Mouse (Mus musculus): ENCODE measurements around the gene Hspa12b. TPM values are rescaled to one million over a fixed set of nuclear protein-coding genes. Genes with fewer than 3 reads are reported as not detected.

Gene Hspa12b
- polyA plus RNA-seq, 1 experiment, result 3.3 TPM

GRCm38 (mm10) chr2:131189521-131190309 is 62.6 kb downstream of the Hspa12b start:
- H3K79me2 ChIP-seq (ENCODE audit: control insufficient read depth, insufficient read depth), result peaks cover 21% of the 10 kb centered on the region
- peak overlapping the region; percentile 98 for H3K4me2 ChIP-seq (ENCODE audit: low read depth)
- peaks cover 30% of the 10 kb centered on the region for H3K36me3 ChIP-seq (ENCODE audit: control insufficient read depth, insufficient read depth)
- TF ChIP-seq REST (IDR thresholded peaks at IDR 0.05; ENCODE audit: insufficient read depth, insufficient read length) (no peak), SRF (IDR thresholded peaks at IDR 0.05; ENCODE audit: control insufficient read depth, insufficient read length, low read depth) (no peak), MYOD1 (IDR thresholded peaks at IDR 0.05; ENCODE audit: control insufficient read depth in 1 of 3, insufficient read length in 2 of 3, low read depth in 2 of 3) (peak; percentile 94 to 100 (median 98)), TCF3 (IDR thresholded peaks at IDR 0.05; ENCODE audit: insufficient read length, low read depth) (peak; percentile 87), E2F4 (IDR thresholded peaks at IDR 0.05; ENCODE audit: insufficient read depth) (no peak), MYOG (IDR thresholded peaks at IDR 0.05; ENCODE audit: control insufficient read depth in 1 of 3, insufficient read depth in 1 of 3, insufficient read length in 2 of 3, low read depth in 2 of 3) (peak; percentile 77 to 96 (median 94)), MAX (IDR thresholded peaks at IDR 0.05; ENCODE audit: low read depth) (no peak), POLR2A (IDR thresholded peaks at IDR 0.05; ENCODE audit: insufficient read length, low read depth) (no peak), CEBPB (IDR thresholded peaks at IDR 0.05; ENCODE audit: insufficient read depth, poor library complexity, severe bottlenecking) (no peak), USF1 (IDR thresholded peaks at IDR 0.05; ENCODE audit: low read depth) (no peak), TCF12 (IDR thresholded peaks at IDR 0.05; ENCODE audit: insufficient read depth, poor library complexity, severe bottlenecking) (peak; percentile 85), POLR2AphosphoS2 (IDR thresholded peaks at IDR 0.05; ENCODE audit: insufficient read length, low read depth) (peak; percentile 46)
- H3K4me3 ChIP-seq, result no peak overlapping the region
- H3K27me3 ChIP-seq (ENCODE audit: control insufficient read depth, insufficient read depth, insufficient read length), result no peaks in the 10 kb centered on the region
- no peak overlapping the region for H3ac ChIP-seq (ENCODE audit: control insufficient read depth, insufficient read length)

GRCm38 (mm10) chr2:131190344-131191004 is 63.4 kb downstream of the Hspa12b start:
- no peaks in the 10 kb centered on the region for H3K27me3 ChIP-seq (ENCODE audit: control insufficient read depth, insufficient read depth, insufficient read length)
- peaks cover 21% of the 10 kb centered on the region for H3K79me2 ChIP-seq (ENCODE audit: control insufficient read depth, insufficient read depth)
- peak overlapping the region; percentile 98 for H3K4me2 ChIP-seq (ENCODE audit: low read depth)
- TF ChIP-seq USF1 (IDR thresholded peaks at IDR 0.05; ENCODE audit: low read depth), result no peak
- TF ChIP-seq MYOG (IDR thresholded peaks at IDR 0.05; ENCODE audit: control insufficient read depth in 1 of 3, insufficient read depth in 1 of 3, insufficient read length in 2 of 3, low read depth in 2 of 3), result no peak
- TF ChIP-seq REST (IDR thresholded peaks at IDR 0.05; ENCODE audit: insufficient read depth, insufficient read length), result no peak
- no peak for TF ChIP-seq POLR2AphosphoS2 (IDR thresholded peaks at IDR 0.05; ENCODE audit: insufficient read length, low read depth)
- TF ChIP-seq MAX (IDR thresholded peaks at IDR 0.05; ENCODE audit: low read depth), result no peak
- no peak for TF ChIP-seq POLR2A (IDR thresholded peaks at IDR 0.05; ENCODE audit: insufficient read length, low read depth)
- TF ChIP-seq MYOD1 (IDR thresholded peaks at IDR 0.05; ENCODE audit: control insufficient read depth in 1 of 3, insufficient read length in 2 of 3, low read depth in 2 of 3), result peak in 2 of 3 experiments; percentile 49 to 56
- no peak for TF ChIP-seq CEBPB (IDR thresholded peaks at IDR 0.05; ENCODE audit: insufficient read depth, poor library complexity, severe bottlenecking)
- TF ChIP-seq TCF3 (IDR thresholded peaks at IDR 0.05; ENCODE audit: insufficient read length, low read depth), result no peak
- TF ChIP-seq E2F4 (IDR thresholded peaks at IDR 0.05; ENCODE audit: insufficient read depth), result no peak
- peak; percentile 16 for TF ChIP-seq TCF12 (IDR thresholded peaks at IDR 0.05; ENCODE audit: insufficient read depth, poor library complexity, severe bottlenecking)
- no peak for TF ChIP-seq SRF (IDR thresholded peaks at IDR 0.05; ENCODE audit: control insufficient read depth, insufficient read length, low read depth)
- peaks cover 32% of the 10 kb centered on the region for H3K36me3 ChIP-seq (ENCODE audit: control insufficient read depth, insufficient read depth)
- H3ac ChIP-seq (ENCODE audit: control insufficient read depth, insufficient read length), result no peak overlapping the region
- no peak overlapping the region for H3K4me3 ChIP-seq

GRCm38 (mm10) chr2:131191005-131191390 is 63.9 kb downstream of the Hspa12b start:
- H3K36me3 ChIP-seq (ENCODE audit: control insufficient read depth, insufficient read depth), result peaks cover 36% of the 10 kb centered on the region

More at GRCm38 (mm10) chr2:131191005-131191390, 63.9 kb downstream of the Hspa12b start:
- H3K27me3 ChIP-seq (ENCODE audit: control insufficient read depth, insufficient read depth, insufficient read length), result no peaks in the 10 kb centered on the region
- peaks cover 21% of the 10 kb centered on the region for H3K79me2 ChIP-seq (ENCODE audit: control insufficient read depth, insufficient read depth)
- no peak for TF ChIP-seq MYOD1 (IDR thresholded peaks at IDR 0.05; ENCODE audit: control insufficient read depth in 1 of 3, insufficient read length in 2 of 3, low read depth in 2 of 3)
- TF ChIP-seq REST (IDR thresholded peaks at IDR 0.05; ENCODE audit: insufficient read depth, insufficient read length), result no peak
- no peak for TF ChIP-seq TCF12 (IDR thresholded peaks at IDR 0.05; ENCODE audit: insufficient read depth, poor library complexity, severe bottlenecking)
- no peak for TF ChIP-seq E2F4 (IDR thresholded peaks at IDR 0.05; ENCODE audit: insufficient read depth)
- TF ChIP-seq SRF (IDR thresholded peaks at IDR 0.05; ENCODE audit: control insufficient read depth, insufficient read length, low read depth), result no peak
- TF ChIP-seq CEBPB (IDR thresholded peaks at IDR 0.05; ENCODE audit: insufficient read depth, poor library complexity, severe bottlenecking), result no peak
- TF ChIP-seq TCF3 (IDR thresholded peaks at IDR 0.05; ENCODE audit: insufficient read length, low read depth), result no peak
- TF ChIP-seq POLR2AphosphoS2 (IDR thresholded peaks at IDR 0.05; ENCODE audit: insufficient read length, low read depth), result no peak
- no peak for TF ChIP-seq POLR2A (IDR thresholded peaks at IDR 0.05; ENCODE audit: insufficient read length, low read depth)
- TF ChIP-seq MYOG (IDR thresholded peaks at IDR 0.05; ENCODE audit: control insufficient read depth in 1 of 3, insufficient read depth in 1 of 3, insufficient read length in 2 of 3, low read depth in 2 of 3), result no peak
- TF ChIP-seq MAX (IDR thresholded peaks at IDR 0.05; ENCODE audit: low read depth), result no peak
- TF ChIP-seq USF1 (IDR thresholded peaks at IDR 0.05; ENCODE audit: low read depth), result no peak
- H3K4me2 ChIP-seq (ENCODE audit: low read depth), result no peak overlapping the region
- no peak overlapping the region for H3K4me3 ChIP-seq
- no peak overlapping the region for H3ac ChIP-seq (ENCODE audit: control insufficient read depth, insufficient read length)

Other genes with a start within 250 kb of the Hspa12b start
- gene 4930402H24Rik, start 220.9 kb upstream of the Hspa12b start, polyA plus RNA-seq (2012; fragmentation: generic; extraction: Trizol), result 10.4 TPM
- gene Atrn, start 220.8 kb upstream of the Hspa12b start, polyA plus RNA-seq (2012; fragmentation: generic; extraction: Trizol), result 6.8 TPM
- 2.2 TPM for gene Gfra4, start 84.2 kb upstream of the Hspa12b start, polyA plus RNA-seq (2012; fragmentation: generic; extraction: Trizol)
- 0.02 TPM for gene Adam33, start 63.5 kb upstream of the Hspa12b start, polyA plus RNA-seq (2012; fragmentation: generic; extraction: Trizol)
- gene Siglec1, start 40.5 kb upstream of the Hspa12b start, polyA plus RNA-seq (2012; fragmentation: generic; extraction: Trizol), result not detected
- not detected for gene Gm11037, start 6.2 kb downstream of the Hspa12b start, polyA plus RNA-seq (2012; fragmentation: generic; extraction: Trizol)
- gene 1700037H04Rik, start 32.8 kb downstream of the Hspa12b start, polyA plus RNA-seq (2012; fragmentation: generic; extraction: Trizol), result 75.2 TPM
- gene Cenpb, start 52.8 kb downstream of the Hspa12b start, polyA plus RNA-seq (2012; fragmentation: generic; extraction: Trizol), result 130 TPM
- 58.4 TPM for gene Cdc25b, start 59.7 kb downstream of the Hspa12b start, polyA plus RNA-seq (2012; fragmentation: generic; extraction: Trizol)
- gene Spef1, start 60.0 kb downstream of the Hspa12b start, polyA plus RNA-seq (2012; fragmentation: generic; extraction: Trizol), result 9.4 TPM
- 33.6 TPM for gene Ap5s1, start 79.8 kb downstream of the Hspa12b start, polyA plus RNA-seq (2012; fragmentation: generic; extraction: Trizol)
- 16.6 TPM for gene Mavs, start 106.8 kb downstream of the Hspa12b start, polyA plus RNA-seq (2012; fragmentation: generic; extraction: Trizol)
- 26.2 TPM for gene Pank2, start 135.2 kb downstream of the Hspa12b start, polyA plus RNA-seq (2012; fragmentation: generic; extraction: Trizol)
- 3.0 TPM for gene Rnf24, start 225.6 kb downstream of the Hspa12b start, polyA plus RNA-seq (2012; fragmentation: generic; extraction: Trizol)

Data from myocyte (in vitro differentiated cells).